Mouse (Mus musculus) thymus, adult 2 months (tissue): ENCODE measurements around the gene Slc25a24. TPM values are rescaled to one million over a fixed set of nuclear protein-coding genes. Genes with fewer than 3 reads are reported as not detected.

Experiments used
- DNase-seq: peaks from one replicate; pipeline ENCODE4 v3.0.0; 2021
- H3K27ac ChIP-seq: fragments of 200-500 bp; 2 replicates; pipeline ENCODE4 v1.5.1; 2012; ENCODE audit warnings: low read length, control low read depth; ENCODE audit not compliant: control insufficient read depth, insufficient read depth
- H3K27me3 ChIP-seq: fragments of 200-500 bp; 2 replicates; pipeline ENCODE4 v1.6.1; 2012; ENCODE audit warnings: mild to moderate bottlenecking, low read length, moderate library complexity, mixed read lengths; ENCODE audit not compliant: control insufficient read depth, insufficient read depth
- H3K36me3 ChIP-seq: fragments of 200-500 bp; 2 replicates; pipeline ENCODE4 v1.6.1; 2012; ENCODE audit warnings: mild to moderate bottlenecking, low read length, moderate library complexity; ENCODE audit not compliant: control insufficient read depth, insufficient read depth
- H3K4me1 ChIP-seq: fragments of 200-500 bp; replicated peaks from 2 replicates; pipeline ENCODE4 v1.6.1; 2012; ENCODE audit warnings: low read length; ENCODE audit not compliant: control insufficient read depth, insufficient read depth
- H3K4me3 ChIP-seq: fragments of 200-500 bp; 2 replicates; pipeline ENCODE4 v1.5.1; 2012; ENCODE audit warnings: mild to moderate bottlenecking, low read length, control low read depth, moderate library complexity; ENCODE audit not compliant: control insufficient read depth, insufficient read depth
- CTCF ChIP-seq: fragments of 200-500 bp; IDR thresholded peaks from 2 replicates; pipeline ENCODE4 v1.5.1; 2012; ENCODE audit warnings: mild to moderate bottlenecking, control low read depth, low read length, moderate library complexity, borderline replicate concordance; ENCODE audit not compliant: control insufficient read depth, poor library complexity, insufficient read depth; ENCODE audit errors: extremely low read depth
- POLR2A ChIP-seq: fragments of 200-500 bp; IDR thresholded peaks from 2 replicates; pipeline ENCODE4 v1.6.1; 2012; ENCODE audit warnings: mild to moderate bottlenecking, low read length, control low read depth, moderate library complexity; ENCODE audit not compliant: control insufficient read depth, poor library complexity, insufficient read depth; ENCODE audit errors: extremely low read depth
- WGBS: fragments of 180-500 bp; shearing (Covaris S2); methylation state at CpG from one replicate; pipeline ENCODE4 v1.1.7; 2018; 5-methylcytosine and 5-hydroxymethylcytosine counted together
- polyA plus RNA-seq: library from polyadenylated mRNA; depleted of rRNA; stranded (reverse); fragments of >200 nt; gene quantifications from 2 replicates; pipeline ENCODE4 v1.2.3, GENCODE M21; 2012; rRNA removed

Slc25a24 gene
- polyA plus RNA-seq, 1 experiment: 2.3 TPM

- 95% methylated on average over 1 of the region's 1 CpGs for WGBS
- no peaks in the 10 kb centered on the region for H3K36me3 ChIP-seq
- no peaks in the 10 kb centered on the region for H3K27me3 ChIP-seq
- no peaks in the 10 kb centered on the region for H3K4me1 ChIP-seq
- no peak for DNase-seq
- no peak overlapping the region for H3K4me3 ChIP-seq
- TF ChIP-seq POLR2A (no peak), CTCF (no peak)
- no peak overlapping the region for H3K27ac ChIP-seq
These were observed 76.3 kb downstream of the Slc25a24 start for GRCm38 (mm10) chr3:109199280-109199679.

DNA sequence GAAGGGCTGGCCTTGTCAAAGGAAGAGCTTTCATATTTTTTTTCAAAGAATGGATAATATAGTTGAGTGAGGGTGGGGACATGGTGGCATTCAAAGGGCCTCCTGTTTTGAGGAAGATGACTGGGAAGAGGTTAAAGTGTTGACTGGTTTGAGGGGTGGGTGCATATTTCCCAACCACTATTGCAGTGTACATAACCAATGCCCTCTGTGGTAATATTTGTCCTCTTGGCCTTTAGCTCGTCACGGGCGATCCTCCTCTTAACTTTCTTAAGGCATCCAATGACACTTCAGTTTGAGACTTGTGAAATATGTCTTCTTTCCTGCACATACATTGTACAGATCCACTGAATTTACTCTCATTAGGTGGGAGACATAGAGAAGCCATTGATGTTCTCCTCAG is 89.4 kb downstream of the Slc25a24 start:
- H3K4me3 ChIP-seq: no peak overlapping the region
- WGBS: 96% methylated on average over 3 of the region's 3 CpGs
- H3K27me3 ChIP-seq: no peaks in the 10 kb centered on the region
- no peaks in the 10 kb centered on the region for H3K4me1 ChIP-seq
- H3K36me3 ChIP-seq: no peaks in the 10 kb centered on the region
- H3K27ac ChIP-seq: no peak overlapping the region
- no peak for DNase-seq
- TF ChIP-seq CTCF (no peak), POLR2A (no peak)

DNA sequence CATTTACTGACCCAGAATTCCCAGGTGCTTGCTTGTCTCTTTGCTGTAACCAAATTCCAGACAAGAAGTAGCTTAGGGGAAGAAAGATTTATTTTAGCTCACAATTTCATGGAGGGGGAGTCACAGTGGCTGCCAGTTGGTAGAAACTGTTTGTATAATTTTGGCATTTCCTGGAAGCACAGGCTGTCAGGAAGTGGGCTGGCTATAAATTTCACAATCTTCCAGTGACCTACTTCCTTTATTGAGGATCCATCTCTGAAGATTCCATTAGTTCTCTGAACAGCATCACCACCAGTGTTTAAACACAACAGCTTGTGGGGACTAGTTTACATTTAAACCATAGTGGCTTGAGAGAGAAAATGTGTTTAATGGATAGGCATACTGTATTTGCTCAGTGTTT is 93.4 kb downstream of the Slc25a24 start:
- Histone ChIP-seq H3K4me1 (no peaks in the 10 kb centered on the region), H3K4me3 (no peak overlapping the region), H3K36me3 (no peaks in the 10 kb centered on the region), H3K27ac (no peak overlapping the region), H3K27me3 (no peaks in the 10 kb centered on the region)
- no peak for DNase-seq
- TF ChIP-seq POLR2A (no peak), CTCF (no peak)

Other genes with a start within 250 kb of the Slc25a24 start
- gene Fndc7, start 233.1 kb upstream of the Slc25a24 start, polyA plus RNA-seq: 3.4 and 3.5 TPM in 2 replicates
- gene Prpf38b, start 211.4 kb upstream of the Slc25a24 start, polyA plus RNA-seq: 141 and 181 TPM in 2 replicates
- 0.96 and 1.5 TPM in 2 replicates for gene Henmt1, start 183.3 kb upstream of the Slc25a24 start, polyA plus RNA-seq
- gene Gm9857, start 182.7 kb upstream of the Slc25a24 start, polyA plus RNA-seq: 2.4 and 3.1 TPM in 2 replicates
- gene Fam102b, start 95.5 kb upstream of the Slc25a24 start, polyA plus RNA-seq: 6.2 and 6.5 TPM in 2 replicates
- gene Slc25a54, start 42.7 kb upstream of the Slc25a24 start, polyA plus RNA-seq: not detected in 2 replicates
- gene Vav3, start 217.5 kb downstream of the Slc25a24 start, polyA plus RNA-seq: 3.1 and 3.2 TPM in 2 replicates